Mouse (Mus musculus): Measurements from ENCODE around the gene Prep. TPM values are rescaled to one million over a fixed set of nuclear protein-coding genes. Genes with fewer than 3 reads are reported as not detected.

Prep gene
- polyA plus RNA-seq, 1 experiment: 10.3 TPM

DNA sequence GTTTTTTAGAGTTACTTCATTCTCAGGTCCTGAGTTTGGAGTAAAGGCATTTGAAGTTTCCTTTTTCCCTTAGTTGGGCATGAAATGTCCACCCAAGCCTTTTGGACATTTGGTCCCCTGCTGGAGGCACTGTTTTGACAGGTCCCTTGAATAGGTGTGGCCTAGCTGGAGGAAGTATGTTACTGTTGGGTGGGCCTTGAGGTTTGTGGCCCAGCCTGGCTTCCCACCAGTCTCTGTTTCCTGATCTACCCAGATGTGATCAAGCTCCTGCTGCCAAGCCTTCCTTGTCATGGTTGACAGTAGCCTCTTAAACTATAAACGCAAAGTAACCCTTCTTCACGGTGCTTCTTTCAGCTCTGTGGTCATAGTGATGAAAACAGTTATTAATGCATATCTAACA, 40.3 kb downstream of the Prep start:
- Histone ChIP-seq H3K36me3 (replicated peaks; ENCODE audit: low read length) (peaks cover 75% of the 10 kb centered on the region), H3K9me3 (no peaks in the 10 kb centered on the region), H3K4me3 (replicated peaks) (no peak overlapping the region), H3K27me3 (replicated peaks) (no peaks in the 10 kb centered on the region), H3K4me1 (peaks cover 33% of the 10 kb centered on the region)
- no peak for TF ChIP-seq FLI1 (IDR thresholded peaks at IDR 0.05; ENCODE audit: low read length)
- no peak for TF ChIP-seq GATA1 (IDR thresholded peaks at IDR 0.05; ENCODE audit: borderline replicate concordance, low read length)

DNA sequence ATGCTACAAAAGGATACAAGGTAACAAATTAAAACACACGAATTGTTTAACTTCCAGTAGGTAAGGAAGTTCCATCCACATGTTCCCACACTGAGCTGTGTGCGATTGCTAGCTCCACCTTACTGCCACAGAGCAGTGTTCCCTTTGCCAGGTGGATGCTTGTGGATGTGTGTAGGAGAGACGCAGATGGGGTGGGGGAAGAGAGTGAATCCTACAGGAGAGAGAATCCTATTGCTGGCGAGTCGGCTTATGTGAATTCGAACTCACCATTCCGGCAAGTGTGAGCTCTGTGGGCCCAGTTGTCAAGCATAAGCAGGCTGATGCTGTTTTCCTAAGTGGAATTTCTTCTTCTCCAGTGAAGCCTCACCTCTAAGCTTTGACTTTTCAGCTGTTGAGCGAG, 42.0 kb downstream of the Prep start:
- H3K9me3 ChIP-seq: no peaks in the 10 kb centered on the region
- no peaks in the 10 kb centered on the region for H3K27me3 ChIP-seq (replicated peaks)
- H3K4me3 ChIP-seq (replicated peaks): no peak overlapping the region
- peaks cover 22% of the 10 kb centered on the region for H3K4me1 ChIP-seq
- TF ChIP-seq FLI1 (IDR thresholded peaks at IDR 0.05; ENCODE audit: low read length): no peak
- TF ChIP-seq GATA1 (IDR thresholded peaks at IDR 0.05; ENCODE audit: borderline replicate concordance, low read length): no peak
- H3K36me3 ChIP-seq (replicated peaks; ENCODE audit: low read length): peaks cover 80% of the 10 kb centered on the region

DNA sequence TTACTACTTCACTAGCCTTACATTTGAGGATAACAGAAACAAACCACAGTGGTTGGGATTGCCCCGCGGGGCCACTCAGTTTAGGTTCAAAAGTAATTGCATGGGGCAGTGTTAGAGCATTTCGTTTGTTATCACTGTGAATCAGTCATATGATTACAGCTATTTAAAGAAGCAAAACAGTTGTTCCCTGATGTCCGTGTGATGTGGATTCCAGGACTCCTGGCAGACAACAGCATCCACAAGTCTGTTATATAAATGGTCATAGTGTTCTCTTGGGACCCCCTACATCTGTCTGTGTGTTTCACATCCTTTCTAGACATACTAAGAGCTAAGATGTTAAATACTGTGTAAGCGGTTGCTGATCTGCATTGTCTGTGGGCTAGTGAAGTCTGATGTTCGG, 43.0 kb downstream of the Prep start:
- Histone ChIP-seq H3K9me3 (no peaks in the 10 kb centered on the region), H3K27me3 (replicated peaks) (no peaks in the 10 kb centered on the region), H3K36me3 (replicated peaks; ENCODE audit: low read length) (peaks cover 87% of the 10 kb centered on the region), H3K4me1 (peaks cover 15% of the 10 kb centered on the region), H3K4me3 (replicated peaks) (no peak overlapping the region)
- no peak for TF ChIP-seq GATA1 (IDR thresholded peaks at IDR 0.05; ENCODE audit: borderline replicate concordance, low read length)
- no peak for TF ChIP-seq FLI1 (IDR thresholded peaks at IDR 0.05; ENCODE audit: low read length)

- no peaks in the 10 kb centered on the region for H3K27me3 ChIP-seq (replicated peaks)
- H3K4me3 ChIP-seq (replicated peaks): no peak overlapping the region
- no peaks in the 10 kb centered on the region for H3K9me3 ChIP-seq
- peaks cover under 1% of the 10 kb centered on the region for H3K4me1 ChIP-seq
- peaks cover 89% of the 10 kb centered on the region for H3K36me3 ChIP-seq (replicated peaks; ENCODE audit: low read length)
- no peak for TF ChIP-seq GATA1 (IDR thresholded peaks at IDR 0.05; ENCODE audit: borderline replicate concordance, low read length)
- TF ChIP-seq FLI1 (IDR thresholded peaks at IDR 0.05; ENCODE audit: low read length): no peak
Measured at GRCm38 (mm10) chr10:45112927-45113326, 45.9 kb downstream of the Prep start.

DNA sequence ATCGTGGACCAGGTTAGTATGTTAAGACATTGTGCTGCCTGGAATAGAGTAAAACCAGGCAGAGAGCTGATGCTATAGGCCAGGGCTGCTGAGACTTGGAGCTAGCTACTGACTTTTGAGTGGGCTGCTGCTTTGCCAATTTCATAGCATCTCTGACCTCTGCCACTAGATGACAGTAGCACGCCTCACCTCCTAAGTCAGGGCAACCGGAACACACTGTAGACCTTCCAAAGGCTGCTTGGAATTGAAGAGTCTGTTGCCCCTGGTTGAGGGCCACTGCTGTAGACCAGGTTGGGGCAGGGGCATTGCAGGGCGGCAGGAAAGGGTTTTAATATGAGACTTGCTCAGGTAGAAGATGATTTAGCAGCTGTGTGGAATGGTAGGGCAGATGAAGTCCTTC, 47.5 kb downstream of the Prep start:
- peaks cover 89% of the 10 kb centered on the region for H3K36me3 ChIP-seq (replicated peaks; ENCODE audit: low read length)
- TF ChIP-seq GATA1 (IDR thresholded peaks at IDR 0.05; ENCODE audit: borderline replicate concordance, low read length): no peak
- TF ChIP-seq FLI1 (IDR thresholded peaks at IDR 0.05; ENCODE audit: low read length): no peak

GRCm38 (mm10) chr10:45116832-45117231, 49.8 kb downstream of the Prep start:
- peaks cover 90% of the 10 kb centered on the region for H3K36me3 ChIP-seq (replicated peaks; ENCODE audit: low read length)
- H3K27me3 ChIP-seq (replicated peaks): no peaks in the 10 kb centered on the region
- peaks cover 10% of the 10 kb centered on the region for H3K4me1 ChIP-seq
- H3K9me3 ChIP-seq: no peaks in the 10 kb centered on the region
- no peak for TF ChIP-seq GATA1 (IDR thresholded peaks at IDR 0.05; ENCODE audit: borderline replicate concordance, low read length)
- TF ChIP-seq FLI1 (IDR thresholded peaks at IDR 0.05; ENCODE audit: low read length): no peak
- H3K4me3 ChIP-seq (replicated peaks): no peak overlapping the region

More for the DNA sequence above, 47.5 kb downstream of the Prep start:
- H3K9me3 ChIP-seq: no peaks in the 10 kb centered on the region
- no peak overlapping the region for H3K4me3 ChIP-seq (replicated peaks)
- H3K27me3 ChIP-seq (replicated peaks): no peaks in the 10 kb centered on the region
- H3K4me1 ChIP-seq: peaks cover 7% of the 10 kb centered on the region

DNA sequence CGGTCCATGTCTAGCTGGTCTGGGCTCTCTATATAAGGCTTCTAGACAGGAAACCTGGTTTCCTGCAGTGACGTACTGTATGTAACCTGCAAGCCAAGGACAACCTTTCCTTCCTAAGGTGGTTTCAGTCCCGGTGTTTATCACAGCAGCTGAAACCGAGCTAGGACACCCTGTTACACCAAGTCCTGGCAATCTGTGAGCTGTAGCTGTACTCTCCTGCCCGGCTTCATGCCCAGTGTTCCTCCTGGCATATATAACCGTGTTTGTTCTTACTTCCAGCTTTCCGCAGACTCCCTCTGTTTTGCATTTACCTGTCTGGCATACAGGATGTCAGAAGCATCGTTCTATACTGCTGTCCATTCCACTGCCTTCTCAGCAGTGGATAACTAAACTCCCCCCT, 51.4 kb downstream of the Prep start:
- TF ChIP-seq FLI1 (IDR thresholded peaks at IDR 0.05; ENCODE audit: low read length) (no peak), GATA1 (IDR thresholded peaks at IDR 0.05; ENCODE audit: borderline replicate concordance, low read length) (no peak)
- peaks cover 92% of the 10 kb centered on the region for H3K36me3 ChIP-seq (replicated peaks; ENCODE audit: low read length)
- H3K27me3 ChIP-seq (replicated peaks): no peaks in the 10 kb centered on the region
- no peak overlapping the region for H3K4me3 ChIP-seq (replicated peaks)
- peaks cover 14% of the 10 kb centered on the region for H3K4me1 ChIP-seq
- no peaks in the 10 kb centered on the region for H3K9me3 ChIP-seq

- peaks cover 28% of the 10 kb centered on the region for H3K4me1 ChIP-seq
- no peaks in the 10 kb centered on the region for H3K27me3 ChIP-seq (replicated peaks)
- no peaks in the 10 kb centered on the region for H3K9me3 ChIP-seq
- peaks cover 95% of the 10 kb centered on the region for H3K36me3 ChIP-seq (replicated peaks; ENCODE audit: low read length)
- no peak overlapping the region for H3K4me3 ChIP-seq (replicated peaks)
- TF ChIP-seq GATA1 (IDR thresholded peaks at IDR 0.05; ENCODE audit: borderline replicate concordance, low read length) (no peak), FLI1 (IDR thresholded peaks at IDR 0.05; ENCODE audit: low read length) (no peak)
Measured at GRCm38 (mm10) chr10:45121637-45122036, 54.6 kb downstream of the Prep start.

GRCm38 (mm10) chr10:45122476-45122875, 55.5 kb downstream of the Prep start:
- peaks cover 31% of the 10 kb centered on the region for H3K4me1 ChIP-seq
- H3K36me3 ChIP-seq (replicated peaks; ENCODE audit: low read length): peaks cover 95% of the 10 kb centered on the region
- no peaks in the 10 kb centered on the region for H3K9me3 ChIP-seq
- no peaks in the 10 kb centered on the region for H3K27me3 ChIP-seq (replicated peaks)
- no peak overlapping the region for H3K4me3 ChIP-seq (replicated peaks)
- TF ChIP-seq FLI1 (IDR thresholded peaks at IDR 0.05; ENCODE audit: low read length) (no peak), GATA1 (IDR thresholded peaks at IDR 0.05; ENCODE audit: borderline replicate concordance, low read length) (no peak)

GRCm38 (mm10) chr10:45123011-45123410, 56.0 kb downstream of the Prep start:
- H3K27me3 ChIP-seq (replicated peaks): no peaks in the 10 kb centered on the region
- peaks cover 29% of the 10 kb centered on the region for H3K4me1 ChIP-seq
- H3K4me3 ChIP-seq (replicated peaks): no peak overlapping the region
- TF ChIP-seq FLI1 (IDR thresholded peaks at IDR 0.05; ENCODE audit: low read length) (no peak), GATA1 (IDR thresholded peaks at IDR 0.05; ENCODE audit: borderline replicate concordance, low read length) (no peak)
- H3K36me3 ChIP-seq (replicated peaks; ENCODE audit: low read length): peaks cover 95% of the 10 kb centered on the region
- no peaks in the 10 kb centered on the region for H3K9me3 ChIP-seq

GRCm38 (mm10) chr10:45129105-45129504, 62.1 kb downstream of the Prep start:
- H3K36me3 ChIP-seq (replicated peaks; ENCODE audit: low read length): peaks cover 88% of the 10 kb centered on the region
- H3K4me1 ChIP-seq: peaks cover 32% of the 10 kb centered on the region
- TF ChIP-seq FLI1 (IDR thresholded peaks at IDR 0.05; ENCODE audit: low read length): no peak
- TF ChIP-seq GATA1 (IDR thresholded peaks at IDR 0.05; ENCODE audit: borderline replicate concordance, low read length): no peak
- H3K4me3 ChIP-seq (replicated peaks): no peak overlapping the region
- H3K9me3 ChIP-seq: no peaks in the 10 kb centered on the region
- H3K27me3 ChIP-seq (replicated peaks): no peaks in the 10 kb centered on the region

Measured in megakaryocyte, embryonic 14.5 days (primary cell).